Mouse (Mus musculus) intestine, postnatal 0 days (tissue): Measurements from ENCODE around the gene Hibadh. TPM values are rescaled to one million over a fixed set of nuclear protein-coding genes. Genes with fewer than 3 reads are reported as not detected.
"Not testable (repeated sequence)": the region's sequence is repeated elsewhere in the genome, so short reads cannot be mapped to it uniquely, and the experiment has no call there.

Experiments
- ATAC-seq: fragments of 200-750 bp; cut with Nextera tagmentation; 2 replicates; pipeline ENCODE4 v1.8.0; 2017; ENCODE audit warnings: mild to moderate bottlenecking, moderate TSS enrichment, moderate library complexity
- H3K27ac ChIP-seq: fragments of 300-500 bp; sonication (generic); 2 replicates; pipeline ENCODE4 v1.5.1; 2014; ENCODE audit warnings: mild to moderate bottlenecking, low read depth, low read length, moderate library complexity
- H3K27me3 ChIP-seq: fragments of 300-500 bp; sonication (generic); replicated peaks from 2 replicates; pipeline ENCODE4 v1.6.1; 2014; ENCODE audit warnings: low read length, mixed read lengths; ENCODE audit not compliant: control insufficient read depth, insufficient read depth
- H3K36me3 ChIP-seq: fragments of 300-500 bp; sonication (generic); 2 replicates; pipeline ENCODE4 v1.6.1; 2014; ENCODE audit warnings: mild to moderate bottlenecking, moderate library complexity; ENCODE audit not compliant: control insufficient read depth, insufficient read depth
- H3K4me1 ChIP-seq: fragments of 300-500 bp; sonication (generic); replicated peaks from 2 replicates; pipeline ENCODE4 v1.6.1; 2014; ENCODE audit warnings: antibody characterized with exemption, low read length, mixed read lengths; ENCODE audit not compliant: control insufficient read depth, insufficient read depth
- H3K4me2 ChIP-seq: fragments of 300-500 bp; sonication (generic); replicated peaks from 2 replicates; pipeline ENCODE4 v1.6.1; 2014; ENCODE audit warnings: low read depth, mild to moderate bottlenecking, moderate library complexity
- H3K4me3 ChIP-seq: fragments of 300-500 bp; sonication (generic); 2 replicates; pipeline ENCODE4 v1.5.1; 2014; ENCODE audit warnings: low read depth, low read length
- H3K9ac ChIP-seq: fragments of 300-500 bp; sonication (generic); 2 replicates; pipeline ENCODE4 v1.6.1; 2014; ENCODE audit warnings: mild to moderate bottlenecking, low read depth, low read length
- H3K9me3 ChIP-seq: fragments of 300-500 bp; sonication (generic); 2 replicates; pipeline ENCODE4 v1.6.1; 2016; ENCODE audit warnings: mixed run types; ENCODE audit not compliant: control insufficient read depth
- CTCF ChIP-seq: sonication (generic); IDR thresholded peaks from 2 replicates; pipeline ENCODE4 v1.5.1; 2016; ENCODE audit warnings: low read depth, mild to moderate bottlenecking, control low read depth, antibody characterized with exemption, moderate library complexity
- WGBS: fragments of 180-500 bp; shearing (Covaris S2); extraction: QIAGEN DNeasy Blood & Tissue Kit; methylation state at CpG from one replicate; pipeline ENCODE4 v1.1.7; 2014; 5-methylcytosine and 5-hydroxymethylcytosine counted together
- polyA plus RNA-seq: library from polyadenylated mRNA; unstranded; fragments of >200 nt; fragmentation: Nextera tagmentation; extraction: Ambion mirVana; gene quantifications from 2 replicates; pipeline ENCODE4 v1.2.1, GENCODE M21; 2015

The Hibadh gene
- polyA plus RNA-seq: 52.4 and 55.5 TPM in 2 replicates

GRCm38 (mm10) chr6:52640224-52640712, at the start of gene Hibadh:
Gene Hibadh (minus strand): TSS chr6:52640389.
- Histone ChIP-seq H3K4me3 (peak within 1 kb of the TSS; percentile 82), H3K36me3 (no peaks in the 10 kb centered on the region), H3K4me2 (peak within 1 kb of the TSS; percentile 86), H3K4me1 (no peaks in the 10 kb centered on the region), H3K9me3 (no peaks in the 10 kb centered on the region), H3K27ac (peak within 1 kb of the TSS; percentile 75), H3K9ac (peak within 1 kb of the TSS; percentile 86), H3K27me3 (no peaks in the 10 kb centered on the region)
- TF ChIP-seq CTCF: peak; percentile 71
- 0% methylated on average over 34 of the region's 34 CpGs for WGBS
- ATAC-seq: peak; percentile 99

GRCm38 (mm10) chr6:52686901-52687500, 46.8 kb upstream of the Hibadh start:
- WGBS: 41% methylated on average over 5 of the region's 5 CpGs
- Histone ChIP-seq H3K27me3 (no peaks in the 10 kb centered on the region), H3K4me1 (peaks cover 4% of the 10 kb centered on the region; the same call in 1 of the 2 replicates), H3K4me3 (no peak overlapping the region), H3K36me3 (no peaks in the 10 kb centered on the region), H3K27ac (no peak overlapping the region), H3K4me2 (no peak overlapping the region), H3K9ac (no peak overlapping the region), H3K9me3 (no peaks in the 10 kb centered on the region)
- no peak for TF ChIP-seq CTCF
- no peak for ATAC-seq

GRCm38 (mm10) chr6:52682607-52683006, 42.4 kb upstream of the Hibadh start:
- peaks cover 13% of the 10 kb centered on the region; the same call in 1 of the 2 replicates for H3K4me1 ChIP-seq
- TF ChIP-seq CTCF: no peak
- H3K4me2 ChIP-seq: no peak overlapping the region
- H3K27ac ChIP-seq: peak overlapping the region; percentile 79
- peak; percentile 47 for ATAC-seq
- no peaks in the 10 kb centered on the region for H3K36me3 ChIP-seq
- no peaks in the 10 kb centered on the region for H3K9me3 ChIP-seq
- 44% methylated on average over 3 of the region's 3 CpGs for WGBS
- H3K9ac ChIP-seq: no peak overlapping the region
- H3K4me3 ChIP-seq: no peak overlapping the region
- no peaks in the 10 kb centered on the region for H3K27me3 ChIP-seq

- H3K4me1 ChIP-seq: peaks cover 13% of the 10 kb centered on the region; the same call in 1 of the 2 replicates
- H3K27me3 ChIP-seq: no peaks in the 10 kb centered on the region
- peak; percentile 83 for ATAC-seq
- no peaks in the 10 kb centered on the region for H3K9me3 ChIP-seq
- H3K36me3 ChIP-seq: no peaks in the 10 kb centered on the region
- no peak overlapping the region for H3K4me3 ChIP-seq
- H3K27ac ChIP-seq: peak overlapping the region; percentile 80
- peak overlapping the region; percentile 17; the same call in 1 of the 2 replicates for H3K4me2 ChIP-seq
- H3K9ac ChIP-seq: no peak overlapping the region
- WGBS: 42% methylated on average over 6 of the region's 6 CpGs
- TF ChIP-seq CTCF: peak; percentile 37; the same call in 1 of the 2 replicates
Measured at GRCm38 (mm10) chr6:52681847-52682485, 41.8 kb upstream of the Hibadh start.

DNA sequence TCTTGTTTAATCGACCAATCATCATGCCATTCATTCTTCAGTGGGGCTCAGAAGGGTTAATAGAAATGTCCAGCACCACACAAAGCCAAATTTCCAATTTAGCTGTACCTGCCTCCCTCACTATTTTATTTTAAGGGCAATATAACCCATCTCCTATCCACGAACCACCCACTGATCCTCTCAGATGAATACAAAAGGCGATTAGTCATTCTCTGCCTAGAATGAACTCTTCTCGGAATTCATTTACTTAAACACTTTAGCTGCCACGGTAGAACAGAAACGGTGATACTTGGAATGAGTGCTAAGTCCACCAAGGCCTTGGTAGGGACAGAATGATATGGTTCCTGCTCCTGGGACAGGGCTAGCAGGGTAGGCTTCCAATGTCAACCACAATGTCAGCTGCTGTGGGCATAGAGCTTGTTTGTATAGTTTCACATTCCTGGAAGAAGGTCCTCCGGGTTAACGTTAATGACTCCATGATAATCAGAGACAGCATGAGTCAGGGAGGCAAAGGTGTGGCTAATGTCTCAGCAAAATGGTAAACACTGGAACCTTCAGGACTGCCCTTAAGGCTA, 40.4 kb upstream of the Hibadh start:
- Histone ChIP-seq H3K36me3 (no peaks in the 10 kb centered on the region), H3K4me3 (no peak overlapping the region), H3K9ac (no peak overlapping the region), H3K27ac (peak overlapping the region; percentile 80), H3K9me3 (no peaks in the 10 kb centered on the region), H3K27me3 (no peaks in the 10 kb centered on the region), H3K4me1 (peaks cover 13% of the 10 kb centered on the region; the same call in 1 of the 2 replicates), H3K4me2 (peak overlapping the region; percentile 38; the same call in 1 of the 2 replicates)
- peak; percentile 65 for ATAC-seq
- 24% methylated on average over 8 of the region's 8 CpGs for WGBS
- no peak for TF ChIP-seq CTCF

DNA sequence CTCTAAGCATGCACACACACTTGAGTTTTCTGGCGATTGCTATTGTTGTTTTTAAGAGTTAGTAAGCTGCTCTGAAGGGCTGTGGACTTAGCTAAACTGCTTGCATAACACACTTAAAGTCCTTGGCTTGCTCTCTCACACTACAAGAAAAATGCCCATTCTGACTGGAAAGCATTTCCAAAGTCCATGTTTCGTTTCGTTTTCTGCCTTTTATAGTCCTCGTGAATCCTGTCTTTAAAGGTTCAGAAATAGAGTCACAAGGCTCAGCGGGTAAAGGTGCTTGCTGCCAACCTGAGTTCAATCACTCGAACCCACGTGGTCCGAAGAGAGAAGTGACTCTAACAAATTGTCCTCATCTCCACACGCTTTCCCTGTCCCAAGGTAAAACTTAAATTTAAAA, 39.4 kb upstream of the Hibadh start:
- Histone ChIP-seq H3K36me3 (no peaks in the 10 kb centered on the region), H3K9me3 (no peaks in the 10 kb centered on the region), H3K4me3 (no peak overlapping the region), H3K4me1 (0 out of 2 replicates have a peak, but pooled peaks cover 12% of the 10 kb centered on the region), H3K4me2 (peak overlapping the region; percentile 38), H3K27ac (peak overlapping the region; percentile 80), H3K9ac (no peak overlapping the region), H3K27me3 (no peaks in the 10 kb centered on the region)
- TF ChIP-seq CTCF: no peak
- ATAC-seq: peak; percentile 10; the same call in 1 of the 2 replicates
- 28% methylated on average over 9 of the region's 9 CpGs for WGBS

GRCm38 (mm10) chr6:52677534-52677933, 37.3 kb upstream of the Hibadh start:
- H3K27me3 ChIP-seq, H3K4me1 ChIP-seq, H3K9me3 ChIP-seq, H3K36me3 ChIP-seq, H3K4me3 ChIP-seq, H3K9ac ChIP-seq, ATAC-seq, H3K4me2 ChIP-seq, H3K27ac ChIP-seq: not testable (repeated sequence)
- WGBS: 61% methylated on average over 4 of the region's 4 CpGs
